Mouse (Mus musculus): Measurements from ENCODE around the gene Adam10. TPM values are rescaled to one million over a fixed set of nuclear protein-coding genes. Genes with fewer than 3 reads are reported as not detected.

The Adam10 gene
- polyA plus RNA-seq, 1 experiment from 2014 or later: 73.6 TPM

GRCm38 (mm10) chr9:70817396-70817795 lies 138.6 kb downstream of the Adam10 start:
- 67% methylated on average over 1 of the region's 1 CpGs for WGBS (ENCODE audit: insufficient replicate concordance)
- no peak for ATAC-seq (ENCODE audit: low read depth)
- H3K4me3 ChIP-seq (replicated peaks): no peak overlapping the region

DNA sequence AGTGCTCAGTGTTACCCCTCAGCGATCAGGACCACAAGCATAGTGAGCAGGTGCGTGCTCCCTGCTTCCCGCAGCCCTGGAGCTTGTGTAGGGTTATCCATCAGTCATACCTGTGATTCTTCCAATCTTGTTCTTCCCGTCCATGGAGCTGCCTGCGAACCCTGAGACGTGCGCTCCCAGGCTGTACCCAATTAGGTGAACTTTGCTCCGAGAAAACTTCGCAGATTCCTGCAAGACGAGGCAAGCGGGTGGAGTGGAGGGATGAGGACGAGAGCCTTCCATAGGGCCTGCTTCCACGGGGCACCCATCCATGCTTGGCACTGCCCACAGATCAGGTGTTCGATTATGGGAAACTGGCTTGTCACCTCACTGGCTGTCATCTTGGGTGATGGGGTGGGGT lies 139.9 kb downstream of the Adam10 start:
- no peak overlapping the region for H3K4me2 ChIP-seq
- no peaks in the 10 kb centered on the region for H3K36me3 ChIP-seq
- H3K9ac ChIP-seq: no peak overlapping the region
- H3K27me3 ChIP-seq: no peaks in the 10 kb centered on the region
- H3K4me3 ChIP-seq (replicated peaks): no peak overlapping the region
- 86% methylated on average over 14 of the region's 14 CpGs for WGBS (ENCODE audit: insufficient replicate concordance)
- no peak for DNase-seq
- H3K9me3 ChIP-seq (replicated peaks): no peaks in the 10 kb centered on the region
- peaks cover 26% of the 10 kb centered on the region for H3K4me1 ChIP-seq (replicated peaks)
- H3K27ac ChIP-seq: no peak overlapping the region
- no peak for ATAC-seq (ENCODE audit: low read depth)

More at GRCm38 (mm10) chr9:70817396-70817795, 138.6 kb downstream of the Adam10 start:
- Histone ChIP-seq H3K27me3 (no peaks in the 10 kb centered on the region), H3K4me2 (no peak overlapping the region), H3K9me3 (replicated peaks) (no peaks in the 10 kb centered on the region), H3K4me1 (replicated peaks) (peaks cover 26% of the 10 kb centered on the region), H3K9ac (no peak overlapping the region), H3K36me3 (no peaks in the 10 kb centered on the region), H3K27ac (0 out of 2 replicates have a peak overlapping the region, but pooled peaks have one; percentile 11)
- no peak for DNase-seq

DNA sequence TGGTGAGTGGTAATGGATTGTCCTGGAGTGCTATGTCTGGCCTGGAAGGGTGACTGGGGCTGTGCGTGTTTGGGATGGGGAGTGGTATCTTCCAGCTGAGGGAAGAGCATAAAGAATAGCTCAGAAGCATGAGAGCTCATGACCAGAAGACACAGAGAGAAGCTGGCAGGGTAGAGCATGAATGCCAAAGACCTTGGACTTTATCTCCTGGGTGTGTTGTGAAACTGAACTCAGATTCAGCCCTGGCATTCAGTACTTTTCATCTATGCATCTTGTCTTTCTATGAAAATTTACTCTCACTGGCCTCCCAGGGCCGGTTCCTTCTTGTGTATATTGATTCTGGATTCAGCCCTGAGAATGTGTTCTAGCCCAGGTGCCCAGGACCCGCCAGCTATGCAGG lies 145.3 kb downstream of the Adam10 start:
- 73% methylated on average over 3 of the region's 3 CpGs for WGBS (ENCODE audit: insufficient replicate concordance)
- no peaks in the 10 kb centered on the region for H3K9me3 ChIP-seq (replicated peaks)
- peak overlapping the region; percentile 5; the same call in 1 of the 2 replicates for H3K9ac ChIP-seq
- H3K36me3 ChIP-seq: no peaks in the 10 kb centered on the region
- ATAC-seq (ENCODE audit: low read depth) (no peak), DNase-seq (no peak)
- no peaks in the 10 kb centered on the region for H3K27me3 ChIP-seq
- H3K4me2 ChIP-seq: no peak overlapping the region
- no peak overlapping the region for H3K4me3 ChIP-seq (replicated peaks)
- H3K27ac ChIP-seq: peak overlapping the region; percentile 38
- peaks cover 46% of the 10 kb centered on the region for H3K4me1 ChIP-seq (replicated peaks)

DNA sequence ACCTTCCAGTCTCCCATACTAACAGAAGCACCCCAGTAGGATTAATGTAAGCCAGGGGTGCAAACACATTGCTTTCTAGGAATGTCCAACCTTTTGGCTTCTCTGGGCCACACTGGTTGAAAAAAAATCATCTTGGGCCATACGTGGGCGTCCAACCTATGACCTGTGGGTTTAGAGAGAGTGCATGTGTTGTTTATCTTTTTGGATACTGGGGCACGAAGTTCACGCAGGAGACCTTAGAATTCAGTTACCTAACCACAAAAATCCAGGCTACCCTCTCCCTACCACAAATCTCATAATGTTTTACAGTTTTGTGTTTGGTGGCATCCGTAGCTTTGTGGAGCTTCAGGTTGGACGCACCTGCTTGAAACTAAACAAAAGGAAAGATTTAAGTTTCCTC lies 149.1 kb downstream of the Adam10 start:
- Histone ChIP-seq H3K9ac (no peak overlapping the region), H3K36me3 (no peaks in the 10 kb centered on the region), H3K4me2 (no peak overlapping the region), H3K4me1 (replicated peaks) (peaks cover 71% of the 10 kb centered on the region), H3K27me3 (no peaks in the 10 kb centered on the region), H3K27ac (peak overlapping the region; percentile 68), H3K4me3 (replicated peaks) (no peak overlapping the region), H3K9me3 (replicated peaks) (no peaks in the 10 kb centered on the region)
- 0 out of 2 replicates have a peak, but pooled peaks have one; percentile 21 for ATAC-seq (ENCODE audit: low read depth)
- no peak for DNase-seq
- 65% methylated on average over 6 of the region's 6 CpGs for WGBS (ENCODE audit: insufficient replicate concordance)

Small RNA genes within 50 kb of the gene (microRNA-seq; reads per million reads assigned to microRNA genes)
- not detected for gene Gm25149

Other genes starting within 250 kb of the Adam10 start
- gene Rnf111, start 175.3 kb upstream of the Adam10 start, polyA plus RNA-seq (2015; fragmentation: Nextera tagmentation; extraction: Ambion mirVana): 7.2 and 9.3 TPM in 2 replicates
- 20.6 and 23.6 TPM in 2 replicates for gene Sltm, start 136.2 kb upstream of the Adam10 start, polyA plus RNA-seq (2015; fragmentation: Nextera tagmentation; extraction: Ambion mirVana)
- gene Gm10642, start 22.7 kb upstream of the Adam10 start, polyA plus RNA-seq (2015; fragmentation: Nextera tagmentation; extraction: Ambion mirVana): 0.71 and 1.0 TPM in 2 replicates
- gene Mindy2, start 21.8 kb upstream of the Adam10 start, polyA plus RNA-seq (2015; fragmentation: Nextera tagmentation; extraction: Ambion mirVana): 12.7 and 15.4 TPM in 2 replicates